Mouse (Mus musculus): ENCODE data around the gene Nubpl.

Gene Nubpl

GRCm38 (mm10) chr12:52335142-52335765 lies 237.7 kb downstream of the Nubpl start:
- no peak for DNase-seq (ENCODE audit: low spot score in 2 of 2)

DNA sequence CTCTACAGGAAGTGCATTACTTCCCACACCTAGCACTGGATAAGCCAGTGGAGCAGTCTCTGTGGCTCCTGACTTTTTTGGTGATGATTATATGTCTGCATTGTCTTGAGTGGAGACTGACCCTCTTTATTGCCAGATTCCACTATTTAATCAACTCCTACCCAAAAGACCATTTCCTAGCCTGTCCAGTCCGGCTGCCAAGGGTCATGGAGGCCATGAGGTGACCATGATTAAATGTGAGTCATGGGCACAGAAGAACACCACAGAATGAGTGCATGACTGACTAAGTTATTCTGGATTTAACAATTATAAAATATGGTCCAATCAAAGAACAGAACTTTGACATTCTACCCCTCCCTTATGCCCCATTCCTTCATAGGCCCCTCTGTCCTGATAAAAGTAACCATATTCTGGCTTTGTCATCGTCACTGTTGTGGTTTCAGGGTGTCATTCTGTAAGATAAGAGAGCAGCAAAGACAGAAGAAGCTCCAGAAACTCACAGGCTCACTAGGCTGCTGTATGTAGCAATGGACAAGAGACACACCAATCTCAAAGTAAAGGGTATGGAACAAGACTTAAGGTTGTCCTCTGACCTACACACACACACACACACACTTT lies 240.7 kb downstream of the Nubpl start:
- DNase-seq (ENCODE audit: low spot score in 2 of 2), result no peak

GRCm38 (mm10) chr12:52346611-52347010 lies 249.1 kb downstream of the Nubpl start:
- no peak for DNase-seq (ENCODE audit: low spot score in 2 of 2)

DNA sequence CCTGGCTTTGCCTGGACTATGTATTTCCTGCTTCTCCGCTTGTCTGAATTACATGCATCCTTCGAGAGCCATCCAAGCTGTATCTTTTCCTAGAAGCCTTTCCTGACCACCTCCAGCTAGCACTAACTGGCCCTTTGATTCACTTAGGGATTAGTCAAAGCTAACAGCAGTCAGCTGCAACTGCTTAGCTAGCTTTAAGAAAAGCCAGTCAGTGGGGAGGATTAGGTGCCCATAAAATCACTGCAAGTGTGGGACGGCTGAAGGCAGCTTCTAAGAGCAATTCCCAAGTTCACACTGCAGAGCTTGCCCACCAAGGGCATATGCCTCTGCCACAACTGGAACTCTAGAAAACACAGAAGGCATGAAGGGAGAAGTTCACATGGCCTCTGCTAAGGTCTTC lies 252.7 kb downstream of the Nubpl start:
- DNase-seq (ENCODE audit: low spot score in 2 of 2), result no peak

DNA sequence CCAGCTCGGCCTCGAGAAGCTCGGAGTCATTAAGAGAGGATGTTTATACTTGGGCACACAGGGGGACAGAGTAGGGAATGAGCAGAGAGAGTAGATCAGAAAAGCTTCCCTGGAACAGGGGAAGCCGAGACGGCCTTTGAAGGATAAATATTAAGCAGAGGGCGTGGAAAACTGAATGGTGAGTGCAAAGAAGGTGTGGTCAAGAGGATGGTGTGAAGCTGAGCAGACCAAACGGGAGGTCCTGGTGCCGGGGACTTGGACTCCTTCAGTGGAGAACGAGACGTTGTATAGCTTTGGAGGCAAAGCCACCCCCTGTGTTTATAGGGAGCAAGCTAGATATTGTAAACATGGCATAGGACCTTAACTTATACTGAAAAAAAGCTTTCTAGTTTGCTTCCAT lies 261.9 kb downstream of the Nubpl start:
- DNase-seq (ENCODE audit: low spot score in 2 of 2), result no peak

- no peak for DNase-seq (ENCODE audit: low spot score in 2 of 2)
Measured at GRCm38 (mm10) chr12:52360136-52360535, 262.6 kb downstream of the Nubpl start.

DNA sequence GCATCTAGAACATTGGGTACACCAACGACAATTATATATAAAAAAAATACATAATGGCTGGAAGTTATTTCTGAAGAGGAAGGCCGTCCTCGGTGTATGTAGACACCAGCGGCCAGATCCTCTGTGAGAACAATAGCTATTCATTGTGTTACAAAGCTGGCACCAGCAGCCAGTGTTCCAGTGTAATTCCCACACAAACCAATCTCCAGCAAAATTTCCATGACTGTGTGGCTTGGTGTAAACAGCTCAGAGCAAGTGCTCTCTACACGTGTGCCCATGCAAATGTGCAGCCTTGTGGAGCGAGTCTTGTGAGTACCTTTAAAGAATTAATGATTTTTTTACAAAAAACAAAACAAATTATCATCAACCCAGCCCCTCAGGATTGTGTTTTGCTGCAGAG lies 263.7 kb downstream of the Nubpl start:
- no peak for DNase-seq (ENCODE audit: low spot score in 2 of 2)
